Mouse (Mus musculus): ENCODE results near the gene Frat1.

DNA sequence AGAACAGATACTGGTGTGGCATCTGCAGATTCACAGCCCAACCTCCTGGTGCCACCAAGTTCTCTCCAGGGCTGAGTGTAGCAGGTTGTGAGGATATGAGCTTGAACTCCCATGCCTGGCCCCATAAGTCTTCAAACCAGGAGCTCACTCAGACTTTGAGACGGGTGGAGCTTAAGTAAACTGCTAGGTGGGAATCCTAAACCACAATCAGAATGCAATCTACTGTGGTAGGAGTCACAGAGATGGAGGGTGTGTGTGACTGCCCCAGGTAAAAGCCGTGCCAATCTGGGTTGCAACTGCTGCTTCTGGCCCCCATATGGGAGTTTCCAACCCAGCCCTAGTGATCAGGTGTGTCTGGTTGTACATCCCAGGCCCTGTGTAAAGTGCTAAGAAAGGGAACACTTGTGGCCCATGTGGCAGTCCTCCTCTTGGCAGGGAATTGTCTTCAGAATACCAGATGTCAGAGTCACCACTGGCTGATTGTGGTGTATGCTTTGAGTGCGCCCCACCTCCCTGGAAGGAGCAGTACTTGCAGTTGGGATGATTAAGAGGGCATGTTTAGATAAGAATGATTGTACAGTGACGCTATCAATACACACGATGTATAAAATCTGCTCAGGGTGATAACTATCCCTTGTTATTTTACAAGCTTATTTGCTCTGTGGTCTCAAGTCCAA is 27.5 kb downstream of the Frat1 start:
- no peak for TF ChIP-seq CTCF (IDR thresholded peaks at IDR 0.05; ENCODE audit: extremely low read depth, insufficient read depth, insufficient read length, insufficient replicate concordance)
- TF ChIP-seq POLR2A (IDR thresholded peaks at IDR 0.05; ENCODE audit: low read depth, low read length) = no peak

Data from spleen, adult 2 months (tissue).